Mouse (Mus musculus) thymus, postnatal 0 days (tissue): ENCODE data around the gene Klhl29. TPM values are rescaled to one million over a fixed set of nuclear protein-coding genes. Genes with fewer than 3 reads are reported as not detected.

Experiments used
- DNase-seq: peaks from one replicate; pipeline ENCODE4 v3.0.0-alpha.2; 2015; ENCODE audit warnings: low spot score
- polyA plus RNA-seq: library from polyadenylated mRNA; unstranded; fragments of >200 nt; fragmentation: Nextera tagmentation; extraction: Ambion mirVana; gene quantifications from 2 replicates; pipeline ENCODE4 v1.2.1, GENCODE M21; 2015

Gene Klhl29
- polyA plus RNA-seq, 1 experiment from 2014 or later: 0.39 TPM

DNA sequence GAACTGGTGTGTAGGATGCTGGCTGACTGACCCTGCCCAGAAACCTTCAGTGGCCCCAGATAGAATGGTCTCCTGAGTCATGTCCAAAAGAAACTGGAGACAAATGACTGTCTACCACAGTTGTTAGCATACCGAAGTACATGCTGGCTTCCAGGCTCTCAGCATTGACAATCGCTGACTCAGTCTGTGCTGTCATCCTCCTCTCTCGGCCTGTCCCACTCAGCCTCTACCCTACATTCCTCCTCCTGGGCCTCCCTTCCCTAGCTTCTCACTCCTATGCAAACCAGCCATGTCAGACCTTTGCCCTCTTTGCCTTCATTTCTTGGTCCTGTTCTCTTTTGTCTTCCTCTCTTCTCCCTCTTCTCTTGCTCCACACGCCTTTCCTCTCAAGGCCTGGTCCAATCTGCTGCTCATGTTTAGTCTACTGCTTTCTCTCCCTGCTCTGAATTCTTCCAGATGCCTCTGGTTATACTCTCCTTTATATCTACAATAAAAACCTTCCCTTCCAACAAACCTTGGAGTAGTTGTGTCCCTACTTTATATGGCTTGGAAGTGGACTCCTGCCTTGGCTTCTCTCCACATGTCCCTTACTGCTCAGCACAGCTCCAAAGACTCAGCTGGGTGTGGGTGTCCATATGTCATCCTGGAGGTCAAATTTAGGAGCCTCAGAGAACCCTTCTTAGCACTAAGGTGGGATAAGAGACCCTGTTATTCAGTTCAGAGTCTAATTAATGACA lies 121.1 kb downstream of the Klhl29 start:
- no peak for DNase-seq

DNA sequence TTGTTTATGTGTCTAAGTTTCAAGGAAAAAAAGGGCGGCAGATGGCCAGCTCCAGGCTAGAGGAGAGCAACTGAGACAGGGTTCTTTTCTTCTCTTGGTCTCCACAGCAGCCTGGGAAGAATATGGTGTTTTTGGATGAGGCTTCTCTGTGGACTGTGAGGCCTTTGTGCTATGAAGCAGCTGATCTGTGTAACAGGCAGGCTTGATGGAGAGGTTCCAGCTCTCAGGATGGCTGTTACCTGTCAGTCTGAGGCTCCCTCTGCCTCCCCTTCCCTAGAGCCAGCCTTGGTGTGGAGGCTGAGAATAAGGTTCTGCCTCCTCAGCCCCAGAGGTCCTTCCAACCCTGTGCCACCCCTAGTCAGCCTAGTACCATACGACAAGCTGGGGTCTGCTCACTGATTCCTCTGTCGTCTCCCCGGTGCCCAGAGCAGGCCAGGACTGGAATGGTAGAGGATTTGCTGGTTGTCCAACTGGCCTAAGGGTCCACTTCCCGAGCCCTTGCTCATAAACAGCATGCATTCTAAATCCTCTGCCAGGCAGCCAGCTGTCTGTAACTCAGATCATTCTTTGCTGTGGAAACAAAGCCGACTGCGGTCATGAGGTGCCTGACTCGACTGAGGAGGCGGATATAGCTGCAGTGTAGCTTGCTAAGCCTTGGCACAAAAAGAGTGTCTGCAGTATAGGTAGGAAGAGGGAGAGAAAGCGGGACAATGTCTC lies 122.0 kb downstream of the Klhl29 start:
- no peak for DNase-seq

DNA sequence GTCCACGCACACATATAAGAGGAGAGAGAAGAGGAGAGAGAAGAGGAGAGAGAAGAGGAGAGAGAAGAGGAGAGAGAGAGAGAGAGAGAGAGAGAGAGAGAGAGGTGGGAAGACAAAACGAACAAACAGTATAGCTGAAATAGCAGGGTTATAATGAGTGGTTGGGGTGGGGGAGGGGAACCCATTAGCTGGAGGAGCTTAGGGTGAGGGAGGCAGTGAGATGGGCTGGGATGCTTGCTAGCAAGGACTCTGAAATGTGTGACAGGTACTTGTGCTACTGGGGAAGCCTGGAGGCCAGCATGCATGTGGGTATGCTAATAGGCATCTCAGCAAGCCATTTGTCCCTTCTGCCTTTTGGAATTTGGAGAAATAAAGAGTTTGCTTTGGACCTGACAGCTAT lies 122.9 kb downstream of the Klhl29 start:
- DNase-seq: no peak

DNA sequence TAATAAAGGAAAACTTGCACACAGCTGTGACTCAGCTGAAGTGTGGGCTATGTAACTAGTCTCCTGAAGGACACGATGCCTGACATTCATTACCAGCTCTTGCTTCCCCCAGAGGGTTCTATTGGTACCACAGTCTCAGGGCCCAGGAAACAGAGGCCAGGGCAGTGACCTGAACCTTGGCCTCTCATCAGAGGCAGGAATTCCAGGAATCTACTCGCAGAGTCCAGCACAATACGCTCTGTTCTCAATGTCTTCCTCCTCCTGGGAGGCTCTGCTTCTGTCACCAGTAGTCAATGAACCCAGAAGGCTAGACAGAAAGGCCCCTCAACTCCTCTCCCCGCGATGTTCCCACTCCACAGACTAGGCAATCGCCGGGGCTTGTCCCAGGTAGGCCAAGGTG lies 125.4 kb downstream of the Klhl29 start:
- DNase-seq: no peak

DNA sequence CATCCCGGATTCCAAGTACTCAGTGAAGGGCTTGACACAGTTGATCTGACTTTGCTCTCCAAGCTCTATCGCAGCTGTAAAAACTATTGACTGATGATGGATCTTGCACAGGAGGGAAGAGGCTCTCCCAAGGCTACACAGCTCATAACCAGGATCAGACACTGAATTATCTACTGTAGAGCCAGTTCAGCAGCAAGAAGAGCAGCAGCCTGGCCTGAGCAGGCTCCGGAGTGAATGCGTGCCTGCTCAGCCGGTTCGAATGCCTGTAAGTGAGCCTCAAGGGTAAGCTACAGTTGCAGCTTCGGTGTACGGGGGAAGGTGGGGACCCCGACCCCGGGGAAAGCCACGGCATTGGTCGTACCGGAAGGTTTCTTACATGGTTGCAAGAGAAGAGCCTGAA lies 126.4 kb downstream of the Klhl29 start:
- DNase-seq: no peak

DNA sequence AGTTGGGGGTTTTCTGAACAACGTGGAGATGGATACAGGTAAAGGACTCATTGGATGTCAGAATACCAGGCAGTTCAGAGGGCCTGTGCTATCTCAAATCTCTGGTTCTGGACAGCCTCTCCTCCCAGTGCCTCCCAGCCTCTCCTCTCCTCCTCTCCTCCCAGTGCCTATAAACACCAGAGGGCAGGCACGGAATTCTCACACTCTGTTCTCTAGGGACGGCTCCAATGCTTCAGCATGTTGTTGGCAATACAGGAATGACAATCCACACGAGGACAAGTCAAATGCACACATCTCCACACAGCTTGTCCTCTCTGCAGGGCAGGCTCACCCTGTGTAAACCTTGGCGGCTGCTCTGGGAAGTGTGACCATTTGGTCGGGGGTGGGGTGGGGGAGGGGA lies 128.0 kb downstream of the Klhl29 start:
- DNase-seq: no peak

DNA sequence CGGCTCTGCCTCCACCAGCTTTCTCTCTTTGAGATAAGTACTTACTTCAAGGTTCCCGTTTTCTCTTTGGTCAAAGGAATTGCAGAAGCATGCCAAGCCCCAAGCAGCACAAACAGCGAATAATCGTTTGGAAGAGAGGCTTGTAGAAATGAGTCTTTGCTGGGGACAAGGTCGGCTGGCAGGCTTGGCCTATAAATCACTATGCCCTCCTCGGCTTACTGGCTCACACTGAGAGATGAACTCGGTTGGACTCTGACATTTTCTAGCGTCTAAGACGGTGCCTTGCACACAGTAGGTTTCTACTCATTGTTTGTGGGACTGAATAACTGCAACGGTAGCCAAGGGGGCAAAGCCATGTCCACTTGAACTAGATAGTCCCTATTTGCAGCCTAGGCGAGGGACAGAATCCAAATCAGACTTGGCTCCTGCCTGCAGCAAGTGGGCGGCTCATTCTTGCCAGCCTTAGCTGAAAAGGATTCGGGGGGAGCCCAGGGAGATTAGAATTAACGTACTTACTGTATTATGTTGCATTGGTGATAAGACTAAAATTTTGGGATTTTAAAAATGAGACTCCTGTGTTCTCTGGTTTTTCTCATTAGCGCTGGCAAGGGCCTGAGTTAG lies 128.7 kb downstream of the Klhl29 start:
- no peak for DNase-seq

DNA sequence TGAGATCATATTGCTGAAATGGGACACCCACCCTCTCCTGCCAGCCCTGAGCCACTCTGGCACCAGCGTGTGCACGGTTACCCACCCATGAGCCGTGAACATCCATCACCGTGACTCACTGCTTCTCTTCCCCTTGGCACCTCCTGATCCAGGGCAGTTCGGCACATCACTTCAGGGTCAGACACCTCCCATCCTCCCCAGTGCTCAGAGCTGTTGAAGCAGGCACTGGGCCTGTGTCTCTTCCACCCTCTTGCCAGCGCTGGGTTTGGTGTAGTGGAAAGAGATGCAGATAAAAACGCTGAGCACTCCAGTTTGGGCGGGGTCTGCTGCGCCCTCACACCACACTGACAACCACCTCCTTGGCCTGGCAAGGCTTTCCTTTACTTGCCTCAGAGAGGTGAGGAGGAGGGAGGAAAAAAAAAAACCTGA lies 129.3 kb downstream of the Klhl29 start:
- no peak for DNase-seq

DNA sequence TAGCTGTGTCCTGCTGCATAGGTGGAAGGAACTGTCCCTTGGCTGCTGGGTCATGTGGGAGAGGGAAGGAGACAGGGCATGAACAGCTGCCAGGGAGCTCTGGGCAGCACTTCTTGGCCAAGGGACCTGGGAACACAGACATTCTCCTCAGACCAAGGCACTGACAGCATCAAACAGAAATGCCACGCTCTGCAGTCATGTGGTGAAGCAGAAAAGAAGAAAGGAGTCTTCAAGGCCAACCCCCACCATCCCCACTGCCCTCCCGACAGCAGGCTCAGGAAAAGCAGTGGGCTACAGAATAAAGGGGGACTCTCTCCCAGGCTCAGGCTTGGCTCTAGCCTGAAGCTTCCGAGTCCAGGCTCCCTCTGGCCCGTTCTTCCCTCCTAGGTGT lies 130.3 kb downstream of the Klhl29 start:
- DNase-seq: no peak

DNA sequence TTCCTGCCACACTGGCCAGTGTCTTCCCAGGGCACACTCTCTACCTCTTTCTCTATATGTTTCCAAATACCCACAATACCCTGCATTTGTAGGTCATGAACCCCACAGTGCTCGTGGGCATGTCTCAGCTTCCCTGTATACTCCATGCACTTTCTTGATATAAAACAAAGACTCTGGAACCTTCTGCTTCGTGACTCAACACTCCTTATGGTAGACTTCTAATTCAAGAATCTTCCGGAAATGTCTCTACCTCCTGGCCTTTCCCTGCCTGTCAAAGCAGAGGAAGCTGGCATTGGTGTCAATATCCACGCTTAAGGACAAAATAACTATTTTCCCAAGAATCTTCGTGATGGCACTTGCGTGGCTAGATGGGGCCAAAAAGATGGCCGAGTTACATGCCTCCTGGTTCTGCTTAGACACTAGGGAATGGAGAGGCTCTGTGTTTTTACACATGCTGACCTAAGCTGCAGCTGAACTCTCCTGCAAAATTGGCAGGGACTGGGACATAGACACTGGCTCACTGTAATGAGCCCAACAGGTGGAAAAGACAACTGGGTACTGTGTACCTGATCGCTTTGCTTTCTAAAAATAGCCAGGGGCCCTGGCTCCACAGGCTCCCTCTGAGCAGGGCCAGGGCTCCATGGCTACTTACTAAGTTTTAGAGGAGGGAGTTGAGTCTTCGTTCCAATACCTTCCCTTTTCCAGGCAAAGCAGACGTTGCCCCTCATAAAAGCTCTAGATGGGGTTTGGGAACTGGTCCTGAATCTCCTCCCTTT lies 130.9 kb downstream of the Klhl29 start:
- DNase-seq: no peak

DNA sequence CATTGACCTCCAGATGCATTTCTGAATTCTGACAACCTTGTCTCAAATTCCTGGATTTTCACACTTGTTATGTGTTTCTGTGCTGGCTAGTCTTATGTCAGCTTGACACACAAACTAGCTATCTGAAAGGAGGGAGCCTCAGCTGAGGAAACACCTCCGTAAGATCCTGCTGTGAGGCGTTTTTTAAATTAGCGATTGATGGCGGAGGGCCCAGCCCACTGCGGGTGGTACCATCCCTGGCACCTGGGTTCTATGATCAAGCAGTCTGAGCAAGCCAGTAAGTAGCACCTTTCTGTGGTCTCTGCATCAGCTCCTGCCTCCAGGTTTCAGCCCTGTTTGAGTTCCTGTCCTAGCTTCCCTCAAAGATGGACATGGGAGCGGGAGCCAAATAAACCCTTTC lies 131.6 kb downstream of the Klhl29 start:
- no peak for DNase-seq

DNA sequence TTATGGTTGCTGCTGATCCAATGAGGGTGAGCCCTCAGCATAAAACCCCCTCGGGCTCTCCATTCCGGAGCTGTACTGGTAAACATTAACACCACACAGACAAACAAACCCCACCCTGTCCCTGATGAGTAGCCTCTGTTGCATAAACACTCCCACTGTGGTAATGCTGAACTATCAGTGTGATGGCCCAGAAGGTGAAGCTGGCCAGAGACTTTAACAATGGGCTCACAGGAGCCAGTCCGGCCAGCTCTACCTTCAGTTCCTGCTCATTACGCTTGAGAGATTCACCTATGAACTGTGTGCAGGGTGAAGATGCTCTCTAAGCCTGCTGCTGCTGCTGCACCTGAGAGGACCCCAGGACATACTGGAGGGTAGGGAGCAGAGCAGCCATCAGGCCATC lies 132.0 kb downstream of the Klhl29 start:
- DNase-seq: no peak

DNA sequence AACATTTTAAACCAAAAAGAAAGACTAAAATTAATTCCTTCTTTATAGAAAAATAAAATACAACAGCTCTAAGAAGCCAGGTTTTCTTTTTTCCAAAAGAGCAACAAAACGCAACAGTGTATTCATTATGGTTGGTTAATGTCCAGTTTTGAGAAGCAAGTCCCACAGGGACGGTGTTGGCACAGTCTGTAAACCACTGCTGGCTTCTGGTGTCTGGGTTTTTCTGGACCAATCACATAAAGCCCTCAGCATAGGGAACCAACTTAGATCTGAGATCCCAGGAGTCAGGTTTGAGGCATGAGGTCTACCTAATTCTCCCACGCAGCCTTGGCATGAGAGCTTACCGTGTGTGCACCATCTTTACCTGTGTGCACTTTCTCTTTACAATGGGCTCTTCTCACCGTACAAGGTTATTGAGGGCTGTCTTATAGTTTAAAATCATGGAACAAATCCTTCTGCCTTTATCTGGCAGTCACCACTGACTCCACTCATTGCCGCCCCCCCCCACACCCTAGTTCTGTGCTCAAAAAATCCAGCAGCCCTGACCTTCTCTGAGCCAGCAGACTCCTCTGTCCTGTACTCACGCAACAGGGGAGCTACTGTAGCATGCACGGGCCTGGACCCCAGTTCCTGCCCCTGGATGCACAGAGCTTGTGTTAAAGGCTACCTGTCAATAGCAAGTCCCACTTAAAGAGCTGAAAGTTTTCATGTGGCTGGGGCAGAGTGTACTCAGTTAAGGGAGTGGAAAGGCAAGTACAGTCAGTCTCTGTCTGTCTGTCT lies 132.7 kb downstream of the Klhl29 start:
- no peak for DNase-seq

DNA sequence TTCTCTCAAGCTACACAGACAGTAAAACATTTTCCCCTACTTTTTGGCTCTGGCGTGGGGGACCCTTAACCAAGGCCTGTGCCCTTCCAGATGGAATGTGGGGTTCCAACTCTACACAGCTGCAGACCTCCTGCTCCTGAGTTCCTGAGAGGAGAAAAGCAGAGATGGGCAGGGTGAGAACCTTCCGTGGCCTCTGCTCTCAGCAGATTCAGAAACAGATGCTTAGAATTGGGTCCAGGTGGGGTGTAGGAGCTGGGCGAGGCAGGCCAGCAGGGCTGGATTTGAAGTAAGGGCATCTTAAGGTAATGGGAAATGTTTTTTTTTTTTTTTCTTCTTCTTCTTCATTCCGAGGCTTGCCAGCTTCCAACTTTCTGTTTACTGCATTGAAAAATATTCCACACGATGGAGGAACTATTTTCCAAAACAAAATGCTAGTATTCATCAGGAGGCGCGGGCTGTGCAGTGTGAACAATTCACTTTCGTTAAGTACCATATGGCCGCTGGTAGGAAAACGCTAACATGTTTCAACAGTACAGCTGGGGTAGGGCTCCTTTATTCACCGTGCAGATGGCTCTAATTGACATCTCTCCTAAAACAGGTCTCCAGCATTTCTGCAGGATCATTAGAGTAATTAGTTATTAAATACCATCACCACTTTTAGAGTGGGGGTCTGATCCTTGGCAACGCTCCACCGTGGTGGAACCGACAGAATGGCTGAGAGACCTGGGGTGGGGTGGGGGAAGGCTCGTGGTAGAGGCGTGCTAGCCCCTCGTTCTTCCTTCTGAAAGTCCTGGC lies 135.8 kb downstream of the Klhl29 start:
- DNase-seq: no peak

DNA sequence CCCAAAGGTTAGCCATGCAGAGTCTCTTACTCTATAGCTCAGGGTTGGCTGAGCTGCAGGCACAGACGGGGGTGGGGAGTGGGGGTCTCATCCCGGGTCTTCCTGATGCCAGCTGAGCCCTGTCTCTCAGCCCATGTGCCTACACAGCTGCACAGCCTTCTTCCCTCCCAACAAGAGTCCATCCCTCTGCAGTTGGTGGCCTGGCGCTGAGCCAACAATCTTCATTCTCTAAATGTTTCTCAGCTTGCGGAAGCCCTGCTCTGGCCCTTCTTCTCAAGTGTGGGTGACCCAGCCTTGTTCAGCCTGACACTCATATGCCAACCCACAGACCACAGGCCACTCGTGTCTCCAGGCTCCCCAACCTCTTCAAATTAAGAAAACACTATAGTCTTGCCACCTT lies 138.4 kb downstream of the Klhl29 start:
- no peak for DNase-seq

DNA sequence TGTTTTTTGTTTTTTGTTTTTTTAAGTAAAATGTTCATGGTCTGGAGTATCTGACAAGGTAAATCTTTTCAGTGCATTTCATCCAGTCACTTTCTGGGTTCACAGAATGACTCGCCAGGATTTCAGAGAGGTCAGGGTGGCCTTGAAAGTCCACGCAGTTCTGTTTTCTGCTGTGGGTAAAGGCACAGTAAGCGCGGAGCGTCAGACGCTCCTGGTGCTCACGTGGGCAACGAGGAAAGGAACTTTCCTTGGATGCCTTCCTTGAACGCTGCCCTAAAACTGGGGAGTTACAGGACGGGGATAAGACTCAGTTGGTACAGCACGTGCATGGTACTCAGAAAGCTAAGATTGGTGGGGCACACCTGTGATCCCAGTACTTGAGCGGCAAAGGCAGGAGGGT lies 139.9 kb downstream of the Klhl29 start:
- DNase-seq: no peak

DNA sequence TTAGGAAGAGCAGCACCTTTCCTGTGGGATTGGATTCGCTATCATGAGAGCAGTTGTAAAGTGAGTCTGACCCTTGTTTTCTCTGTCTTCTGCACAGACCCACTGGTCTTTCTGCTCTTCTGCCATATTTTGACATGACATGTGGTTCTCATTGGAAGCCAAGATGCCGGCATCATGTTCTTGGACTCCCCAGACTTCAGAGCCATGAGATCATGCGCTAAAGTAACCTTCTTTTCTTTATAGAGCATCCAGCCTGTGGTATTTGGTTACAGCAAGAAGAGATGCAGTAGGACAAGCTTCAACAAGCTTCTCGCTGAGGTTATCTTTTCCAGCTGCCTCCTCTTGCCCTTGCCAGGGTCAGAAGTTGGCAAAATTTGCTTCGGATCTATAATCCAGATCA lies 145.0 kb downstream of the Klhl29 start:
- no peak for DNase-seq

DNA sequence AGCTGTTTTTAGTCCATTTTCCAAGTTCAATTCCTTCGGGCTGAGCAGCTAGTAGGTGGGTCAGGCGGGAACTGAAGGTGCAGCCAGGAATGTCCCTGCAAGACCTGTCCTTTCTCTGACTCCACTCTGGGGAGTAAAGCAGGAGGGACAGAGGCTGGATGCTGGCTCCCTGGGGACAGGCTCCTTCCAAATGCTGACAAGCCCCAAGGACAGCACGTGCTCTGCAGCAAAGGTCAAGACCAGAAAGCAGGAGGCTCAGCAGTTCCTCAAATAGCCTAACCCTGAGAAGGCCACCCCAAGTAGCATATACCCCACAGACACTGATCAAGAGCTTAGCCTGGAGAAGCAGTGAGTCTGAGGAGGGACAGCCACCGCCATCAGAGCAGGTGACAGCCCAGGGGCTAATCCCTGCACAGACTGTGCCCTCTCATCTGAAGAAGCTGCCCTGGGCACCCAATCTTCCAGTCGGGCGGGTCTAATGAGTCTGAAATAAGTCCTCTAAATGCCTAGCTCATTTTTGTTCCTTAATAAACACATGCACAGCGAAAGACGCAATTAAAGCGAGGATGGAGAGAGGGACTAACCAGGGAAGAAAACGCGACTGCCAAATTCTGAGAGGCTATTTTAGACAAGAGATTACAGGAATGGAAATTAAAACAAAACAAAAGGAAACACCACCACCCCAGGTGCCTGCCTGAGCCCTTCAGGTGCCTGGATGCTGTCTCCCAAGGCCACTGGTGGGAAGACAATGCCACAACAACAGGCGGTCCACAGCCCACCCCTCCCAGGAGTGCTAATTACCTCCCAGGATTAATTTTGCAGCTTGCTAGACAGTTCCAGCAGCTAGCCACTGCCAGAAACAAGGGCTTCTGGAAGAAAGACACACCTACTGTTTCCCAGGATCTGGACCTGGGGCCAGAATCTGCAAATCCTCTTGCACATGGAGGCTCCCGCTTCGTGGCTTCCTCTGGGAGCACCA lies 148.5 kb downstream of the Klhl29 start:
- DNase-seq: no peak

DNA sequence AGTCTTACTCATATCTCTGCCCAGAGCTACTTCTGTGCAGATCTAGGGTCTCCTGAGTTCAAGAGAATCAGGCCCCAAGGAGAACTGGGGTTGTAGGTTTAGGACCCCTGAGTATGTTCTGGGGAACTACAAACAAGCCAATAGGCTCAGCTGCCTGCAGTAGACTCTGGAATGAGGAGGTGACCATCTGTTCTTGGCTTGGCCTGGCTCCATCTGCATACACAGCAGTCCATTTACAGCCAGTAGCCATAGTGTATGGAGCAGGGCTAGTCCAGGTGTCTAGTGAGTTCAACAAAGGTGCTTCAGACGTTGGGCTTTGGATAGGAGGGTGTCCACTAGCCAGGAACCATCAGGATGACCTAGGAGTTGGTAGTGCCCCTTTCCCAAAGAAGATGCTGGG lies 151.9 kb downstream of the Klhl29 start:
- no peak for DNase-seq
